Mouse (Mus musculus): ENCODE data around the gene Ccdc22. TPM values are rescaled to one million over a fixed set of nuclear protein-coding genes. Genes with fewer than 3 reads are reported as not detected.

The Ccdc22 gene
- total RNA-seq (2021), result 10 to 100 TPM; 10.7 to 11.9 TPM
- long read RNA-seq, experiment 1, transcript Ccdc22-201 (17 exons, 2,353 nt), result major isoform, 21 of 22 reads
- long read RNA-seq, experiment 1, partial matches to known transcripts, result 1 of 22 reads
- long read RNA-seq, experiment 1, other reads (novel, unspliced or antisense), result 0 of 22 reads
- long read RNA-seq, experiment 2, transcript Ccdc22-201 (17 exons, 2,353 nt), result major isoform, 22 of 27 reads
- long read RNA-seq, experiment 2, partial matches to known transcripts, result 5 of 27 reads
- long read RNA-seq, experiment 2, other reads (novel, unspliced or antisense), result 0 of 27 reads

GRCm38 (mm10) chrX:7604879-7605574 lies at the start of gene Ccdc22:
Gene Ccdc22 (minus strand): TSS chrX:7605517.
- peak; percentile 79 for DNase-seq

- DNase-seq, result peak; percentile 84
Measured at GRCm38 (mm10) chrX:7648671-7649304, 43.5 kb upstream of the Ccdc22 start.

GRCm38 (mm10) chrX:7645349-7645748 lies 40.0 kb upstream of the Ccdc22 start:
- peak; percentile 28 for DNase-seq

- DNase-seq, result no peak
Measured at GRCm38 (mm10) chrX:7640785-7641184, 35.5 kb upstream of the Ccdc22 start.

- no peak for DNase-seq
Measured at GRCm38 (mm10) chrX:7639536-7640325, 34.4 kb upstream of the Ccdc22 start.

- DNase-seq, result peak; percentile 59
Measured at GRCm38 (mm10) chrX:7638401-7639091, 33.2 kb upstream of the Ccdc22 start, which contains the start of gene Syp. Gene Syp (plus strand): TSS chrX:7638471.

GRCm38 (mm10) chrX:7635101-7635500 lies 29.8 kb upstream of the Ccdc22 start:
- no peak for DNase-seq

- no peak for DNase-seq
Measured at GRCm38 (mm10) chrX:7632560-7632959, 27.2 kb upstream of the Ccdc22 start.

- no peak for DNase-seq
Measured at GRCm38 (mm10) chrX:7617889-7618551, 12.7 kb upstream of the Ccdc22 start.

GRCm38 (mm10) chrX:7610536-7611258 lies 5.4 kb upstream of the Ccdc22 start:
- no peak for DNase-seq

GRCm38 (mm10) chrX:7610035-7610434 lies 4.7 kb upstream of the Ccdc22 start:
- DNase-seq, result no peak

- DNase-seq, result no peak
Measured at GRCm38 (mm10) chrX:7606783-7607182, 1.5 kb upstream of the Ccdc22 start, which contains the start of gene Cacna1f. Gene Cacna1f (plus strand): TSS chrX:7607083.

GRCm38 (mm10) chrX:7605575-7605941 lies 241 bp upstream of the Ccdc22 start:
- no peak for DNase-seq

- no peak for DNase-seq
Measured at GRCm38 (mm10) chrX:7604004-7604403, 1.3 kb downstream of the Ccdc22 start.

- no peak for DNase-seq
Measured at GRCm38 (mm10) chrX:7595371-7595770, 9.9 kb downstream of the Ccdc22 start.

- DNase-seq, result no peak
Measured at GRCm38 (mm10) chrX:7586356-7586755, 19.0 kb downstream of the Ccdc22 start.

GRCm38 (mm10) chrX:7583881-7584280 lies 21.4 kb downstream of the Ccdc22 start:
- DNase-seq, result no peak

GRCm38 (mm10) chrX:7581151-7581550 lies 24.2 kb downstream of the Ccdc22 start:
- DNase-seq, result no peak

GRCm38 (mm10) chrX:7574885-7575231 lies 30.5 kb downstream of the Ccdc22 start:
- no peak for DNase-seq

GRCm38 (mm10) chrX:7574087-7574884 lies 31.0 kb downstream of the Ccdc22 start, which contains the start of gene Ppp1r3f:
Gene Ppp1r3f (minus strand): TSS chrX:7574283.
- peak; percentile 92 for DNase-seq

Data from gastrocnemius, postnatal 25 days (tissue).